Mouse (Mus musculus) neural tube, embryonic 12.5 days (tissue): ENCODE results near the gene Rgmb. TPM values are rescaled to one million over a fixed set of nuclear protein-coding genes. Genes with fewer than 3 reads are reported as not detected.

Experiments
- ATAC-seq: fragments of 200-750 bp; cut with Nextera tagmentation; 2 replicates; pipeline ENCODE4 v1.8.0; 2017; ENCODE audit warnings: low read depth, mild to moderate bottlenecking, moderate TSS enrichment, moderate library complexity; ENCODE audit not compliant: low FRiP score
- H3K27ac ChIP-seq: fragments of 300-500 bp; sonication (generic); 2 replicates; pipeline ENCODE4 v1.5.1; 2016
- H3K27me3 ChIP-seq: fragments of 300-500 bp; sonication (generic); replicated peaks from 2 replicates; pipeline ENCODE4 v1.6.1; 2016; ENCODE audit warnings: mild to moderate bottlenecking
- H3K36me3 ChIP-seq: fragments of 300-500 bp; sonication (generic); 2 replicates; pipeline ENCODE4 v1.6.1; 2016; ENCODE audit warnings: mild to moderate bottlenecking
- H3K4me1 ChIP-seq: fragments of 300-500 bp; sonication (generic); 2 replicates; pipeline ENCODE4 v1.6.1; 2016
- H3K4me2 ChIP-seq: fragments of 300-500 bp; sonication (generic); replicated peaks from 2 replicates; pipeline ENCODE4 v1.6.1; 2016; ENCODE audit warnings: mild to moderate bottlenecking
- H3K4me3 ChIP-seq: fragments of 300-500 bp; sonication (generic); 2 replicates; pipeline ENCODE4 v1.5.1; 2016
- H3K9ac ChIP-seq: fragments of 300-500 bp; sonication (generic); 2 replicates; pipeline ENCODE4 v1.6.1; 2016; ENCODE audit warnings: mild to moderate bottlenecking
- H3K9me3 ChIP-seq: fragments of 300-500 bp; sonication (generic); 2 replicates; pipeline ENCODE4 v1.6.1; 2016; ENCODE audit warnings: mild to moderate bottlenecking
- WGBS: fragments of 180-500 bp; shearing (Covaris S2); methylation state at CpG from one replicate; pipeline ENCODE4 v1.1.7; 2016; 5-methylcytosine and 5-hydroxymethylcytosine counted together
- polyA plus RNA-seq: library from polyadenylated mRNA; unstranded; fragments of >200 nt; fragmentation: Nextera tagmentation; extraction: Ambion mirVana; gene quantifications from 2 replicates; pipeline ENCODE4 v1.2.1, GENCODE M21; 2016

Rgmb gene
- polyA plus RNA-seq, 1 experiment from 2014 or later, result 145 TPM

DNA sequence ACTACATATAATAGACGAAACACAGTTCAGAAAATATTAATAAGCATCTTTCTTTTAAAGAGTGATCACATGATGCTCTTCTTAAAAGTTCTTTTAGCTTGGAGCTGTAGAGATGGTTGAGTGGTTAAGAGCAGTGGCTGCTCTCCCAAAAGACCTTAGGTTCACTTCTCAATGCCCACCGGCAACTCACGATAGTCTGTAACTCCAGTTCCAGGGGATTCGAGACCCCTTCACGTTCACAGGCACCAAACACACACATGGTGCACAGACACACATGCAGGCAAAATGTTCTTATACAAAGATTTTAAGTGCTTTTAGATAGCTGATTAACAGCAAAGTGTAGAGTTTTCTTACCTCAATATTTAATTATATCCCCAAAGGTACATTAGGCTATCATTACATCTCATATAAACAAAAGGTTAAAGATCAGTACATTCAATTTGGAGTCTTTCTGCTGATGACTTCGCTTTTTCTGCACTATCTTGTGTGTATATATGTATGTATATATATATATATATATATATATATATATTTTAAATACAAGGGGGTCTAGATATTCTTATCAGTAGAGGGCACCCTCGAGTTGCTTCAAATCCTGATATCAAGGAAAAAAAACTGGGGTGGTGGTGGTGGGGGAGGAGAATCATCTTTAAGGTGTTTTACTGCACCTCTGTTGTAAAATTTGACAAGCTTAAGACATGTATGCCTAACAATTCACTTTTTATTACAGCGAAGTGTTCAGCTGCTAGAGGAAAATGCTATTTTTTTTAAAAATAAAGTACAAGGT lies 2.5 kb downstream of the Rgmb start:
- peak overlapping the region; percentile 64 for H3K4me3 ChIP-seq
- H3K36me3 ChIP-seq, result no peaks in the 10 kb centered on the region
- H3K27ac ChIP-seq, result no peak overlapping the region
- ATAC-seq, result no peak
- H3K4me1 ChIP-seq, result peaks cover 14% of the 10 kb centered on the region
- H3K9me3 ChIP-seq, result no peaks in the 10 kb centered on the region
- H3K27me3 ChIP-seq, result no peaks in the 10 kb centered on the region
- H3K9ac ChIP-seq, result peak overlapping the region; percentile 85
- WGBS, result 45% methylated on average over 8 of the region's 8 CpGs
- H3K4me2 ChIP-seq, result peak overlapping the region; percentile 80

DNA sequence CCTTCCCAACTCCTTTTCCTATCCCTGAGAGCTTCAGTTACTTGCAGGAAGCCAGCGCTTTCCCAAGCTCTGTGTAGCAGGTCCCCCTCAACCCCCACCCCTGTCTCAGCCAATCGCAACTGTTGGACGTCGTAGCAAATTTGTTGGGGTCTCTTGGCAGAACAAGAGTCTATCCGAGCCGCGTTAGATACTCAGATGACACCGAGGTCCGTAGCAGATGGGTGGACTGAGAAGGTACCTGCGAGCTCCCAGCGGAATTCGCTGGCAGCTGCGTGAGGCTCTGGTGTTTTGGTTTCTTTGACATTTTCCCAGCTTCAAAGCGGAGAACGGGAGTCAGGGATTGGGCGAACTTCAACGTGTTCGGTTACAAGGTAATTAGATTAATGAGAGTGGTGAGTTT lies 3.9 kb downstream of the Rgmb start:
- peak overlapping the region; percentile 99 for H3K9ac ChIP-seq
- peak overlapping the region; percentile 75 for H3K4me2 ChIP-seq
- H3K4me3 ChIP-seq, result peak overlapping the region; percentile 99
- under 1% methylated on average over 18 of the region's 18 CpGs for WGBS
- no peaks in the 10 kb centered on the region for H3K27me3 ChIP-seq
- ATAC-seq, result peak; percentile 29
- no peaks in the 10 kb centered on the region for H3K9me3 ChIP-seq
- H3K4me1 ChIP-seq, result peaks cover 21% of the 10 kb centered on the region
- no peaks in the 10 kb centered on the region for H3K36me3 ChIP-seq
- peak overlapping the region; percentile 50; the same call in 1 of the 2 replicates for H3K27ac ChIP-seq

GRCm38 (mm10) chr17:15826444-15826909 lies 4.4 kb downstream of the Rgmb start:
- WGBS, result under 1% methylated on average over 32 of the region's 34 CpGs
- H3K27me3 ChIP-seq, result no peaks in the 10 kb centered on the region
- peak; percentile 87 for ATAC-seq

GRCm38 (mm10) chr17:15825481-15826396 lies 5.1 kb downstream of the Rgmb start:
- peak overlapping the region; percentile 75 for H3K4me2 ChIP-seq
- peak; percentile 27 for ATAC-seq
- WGBS, result under 1% methylated on average over 102 of the region's 102 CpGs

More at GRCm38 (mm10) chr17:15826444-15826909, 4.4 kb downstream of the Rgmb start:
- Histone ChIP-seq H3K4me3 (peak overlapping the region; percentile 99), H3K36me3 (no peaks in the 10 kb centered on the region), H3K4me1 (peaks cover 21% of the 10 kb centered on the region), H3K9me3 (no peaks in the 10 kb centered on the region), H3K9ac (peak overlapping the region; percentile 99), H3K27ac (peak overlapping the region; percentile 96), H3K4me2 (peak overlapping the region; percentile 75)

GRCm38 (mm10) chr17:15824854-15825253 lies 6.0 kb downstream of the Rgmb start:
- H3K9ac ChIP-seq, result peak overlapping the region; percentile 99

More at GRCm38 (mm10) chr17:15825481-15826396, 5.1 kb downstream of the Rgmb start:
- peak overlapping the region; percentile 96 for H3K27ac ChIP-seq
- peaks cover 25% of the 10 kb centered on the region for H3K4me1 ChIP-seq
- H3K9ac ChIP-seq, result peak overlapping the region; percentile 99
- no peaks in the 10 kb centered on the region for H3K27me3 ChIP-seq
- H3K9me3 ChIP-seq, result no peaks in the 10 kb centered on the region
- peak overlapping the region; percentile 99 for H3K4me3 ChIP-seq
- peaks cover 3% of the 10 kb centered on the region for H3K36me3 ChIP-seq

GRCm38 (mm10) chr17:15824337-15824736 lies 6.5 kb downstream of the Rgmb start:
- H3K27ac ChIP-seq, result no peak overlapping the region
- H3K9ac ChIP-seq, result peak overlapping the region; percentile 99
- no peak for ATAC-seq
- peak overlapping the region; percentile 75 for H3K4me2 ChIP-seq
- no peaks in the 10 kb centered on the region for H3K27me3 ChIP-seq
- peaks cover 35% of the 10 kb centered on the region for H3K4me1 ChIP-seq
- 23% methylated on average over 11 of the region's 11 CpGs for WGBS
- H3K36me3 ChIP-seq, result peaks cover 13% of the 10 kb centered on the region
- no peaks in the 10 kb centered on the region for H3K9me3 ChIP-seq
- H3K4me3 ChIP-seq, result peak overlapping the region; percentile 99

More at GRCm38 (mm10) chr17:15824854-15825253, 6.0 kb downstream of the Rgmb start:
- H3K4me1 ChIP-seq, result peaks cover 32% of the 10 kb centered on the region
- no peaks in the 10 kb centered on the region for H3K27me3 ChIP-seq
- H3K27ac ChIP-seq, result no peak overlapping the region
- no peaks in the 10 kb centered on the region for H3K9me3 ChIP-seq
- H3K4me3 ChIP-seq, result peak overlapping the region; percentile 99
- peaks cover 12% of the 10 kb centered on the region for H3K36me3 ChIP-seq
- H3K4me2 ChIP-seq, result peak overlapping the region; percentile 75
- no peak for ATAC-seq
- WGBS, result 13% methylated on average over 3 of the region's 3 CpGs

DNA sequence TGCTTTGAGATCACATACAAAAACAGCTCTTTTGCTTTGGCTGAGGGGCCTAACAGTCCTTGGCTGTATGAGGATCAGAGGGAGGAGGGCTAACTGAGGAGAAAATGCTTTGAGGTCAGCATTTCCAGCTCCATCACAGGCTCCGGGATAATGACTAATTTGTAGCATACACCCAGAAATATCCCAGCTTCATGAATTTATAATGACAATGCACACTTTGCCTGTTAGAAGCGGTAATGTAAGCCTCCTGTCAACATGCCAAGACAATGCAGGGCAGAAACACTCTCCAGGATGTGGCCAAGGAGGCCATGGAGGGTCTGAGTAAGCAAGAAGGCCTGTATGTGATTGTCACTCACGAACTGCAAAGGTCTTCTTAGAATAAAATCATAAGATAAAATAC lies 7.0 kb downstream of the Rgmb start:
- H3K4me1 ChIP-seq, result peaks cover 35% of the 10 kb centered on the region
- no peak overlapping the region for H3K27ac ChIP-seq
- H3K9me3 ChIP-seq, result no peaks in the 10 kb centered on the region
- H3K4me2 ChIP-seq, result peak overlapping the region; percentile 75
- no peak for ATAC-seq
- peak overlapping the region; percentile 99 for H3K9ac ChIP-seq
- no peaks in the 10 kb centered on the region for H3K27me3 ChIP-seq
- H3K36me3 ChIP-seq, result peaks cover 17% of the 10 kb centered on the region
- WGBS, result 24% methylated on average over 3 of the region's 3 CpGs
- peak overlapping the region; percentile 99 for H3K4me3 ChIP-seq

DNA sequence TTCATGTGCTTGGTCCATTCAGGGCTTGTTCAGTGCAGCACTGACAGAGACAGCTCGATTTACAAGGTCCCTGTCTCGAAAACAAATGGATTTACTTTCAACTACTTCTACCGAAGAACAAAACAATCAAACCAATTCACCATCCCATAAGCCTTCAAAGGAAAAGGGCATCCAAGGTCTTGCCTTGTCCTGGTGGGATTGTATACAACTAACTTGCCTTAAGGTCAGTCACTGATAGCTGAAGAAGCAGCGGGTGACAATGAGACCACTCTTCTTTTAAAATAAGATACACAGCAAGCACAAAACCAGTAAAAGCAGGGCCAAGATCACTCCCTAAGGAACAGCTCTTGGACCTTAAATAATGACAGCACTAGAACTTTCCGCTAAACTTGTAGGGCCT lies 7.6 kb downstream of the Rgmb start:
- Histone ChIP-seq H3K4me2 (peak overlapping the region; percentile 75), H3K27ac (no peak overlapping the region), H3K9ac (peak overlapping the region; percentile 99), H3K9me3 (no peaks in the 10 kb centered on the region), H3K27me3 (no peaks in the 10 kb centered on the region), H3K4me1 (peaks cover 38% of the 10 kb centered on the region), H3K36me3 (peaks cover 17% of the 10 kb centered on the region), H3K4me3 (peak overlapping the region; percentile 99)
- no peak for ATAC-seq
- WGBS, result 8% methylated on average over 5 of the region's 5 CpGs

GRCm38 (mm10) chr17:15822376-15822775 lies 8.5 kb downstream of the Rgmb start:
- Histone ChIP-seq H3K9ac (no peak overlapping the region), H3K9me3 (no peaks in the 10 kb centered on the region), H3K4me1 (peaks cover 43% of the 10 kb centered on the region), H3K4me2 (peak overlapping the region; percentile 75), H3K27ac (no peak overlapping the region), H3K4me3 (no peak overlapping the region), H3K27me3 (no peaks in the 10 kb centered on the region), H3K36me3 (peaks cover 23% of the 10 kb centered on the region)
- 80% methylated on average over 7 of the region's 7 CpGs for WGBS
- no peak for ATAC-seq

DNA sequence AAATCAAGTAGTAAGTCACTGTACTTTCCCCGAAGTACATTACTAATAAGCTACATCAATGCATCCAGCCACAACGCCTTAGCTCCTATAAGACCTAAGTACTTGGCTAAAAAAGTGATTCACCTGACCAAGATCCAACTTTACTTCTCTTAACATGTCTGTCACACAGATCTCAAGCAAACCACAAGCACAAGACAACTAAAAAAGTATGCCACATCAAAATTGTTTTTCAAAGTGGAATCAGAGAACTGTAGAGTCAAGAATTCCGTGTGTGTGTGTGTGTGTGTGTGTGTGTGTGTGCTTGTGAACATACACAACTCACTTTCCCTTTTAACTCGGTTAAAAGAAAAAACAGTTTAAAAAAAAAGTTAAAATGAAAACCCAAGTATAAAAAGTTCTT lies 9.1 kb downstream of the Rgmb start:
- Histone ChIP-seq H3K9ac (no peak overlapping the region), H3K4me3 (no peak overlapping the region), H3K4me1 (peaks cover 40% of the 10 kb centered on the region), H3K4me2 (peak overlapping the region; percentile 39; the same call in 1 of the 2 replicates), H3K36me3 (peaks cover 29% of the 10 kb centered on the region), H3K27me3 (no peaks in the 10 kb centered on the region), H3K27ac (no peak overlapping the region), H3K9me3 (no peaks in the 10 kb centered on the region)
- WGBS, result 92% methylated on average over 4 of the region's 4 CpGs
- ATAC-seq, result no peak

DNA sequence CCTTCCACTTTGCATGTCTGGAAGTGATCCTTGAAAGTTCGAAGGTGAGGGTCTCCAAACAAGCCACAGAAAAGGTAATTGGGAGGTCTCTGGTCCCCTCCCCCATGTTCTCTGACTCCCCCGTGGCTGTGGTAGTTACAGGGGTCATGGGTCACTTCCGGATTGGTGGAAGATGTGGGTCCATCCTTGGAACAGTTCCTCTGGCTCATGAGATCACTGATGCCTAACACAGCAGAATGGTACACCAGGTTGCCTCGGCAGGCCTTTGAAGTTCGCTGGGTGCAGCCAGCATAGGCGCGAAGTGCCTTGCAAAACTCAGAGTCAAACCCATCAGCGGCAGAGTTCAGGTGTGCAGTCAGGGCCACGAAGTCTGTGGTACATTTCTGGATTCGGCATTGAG lies 10.1 kb downstream of the Rgmb start:
- H3K36me3 ChIP-seq, result peaks cover 30% of the 10 kb centered on the region
- H3K4me1 ChIP-seq, result peaks cover 40% of the 10 kb centered on the region
- peak overlapping the region; percentile 39 for H3K4me2 ChIP-seq
- no peaks in the 10 kb centered on the region for H3K27me3 ChIP-seq
- H3K9ac ChIP-seq, result no peak overlapping the region
- no peak overlapping the region for H3K27ac ChIP-seq
- WGBS, result 79% methylated on average over 10 of the region's 10 CpGs
- H3K4me3 ChIP-seq, result no peak overlapping the region
- H3K9me3 ChIP-seq, result no peaks in the 10 kb centered on the region
- no peak for ATAC-seq

GRCm38 (mm10) chr17:15820146-15820545 lies 10.7 kb downstream of the Rgmb start:
- no peak for ATAC-seq
- Histone ChIP-seq H3K36me3 (peaks cover 33% of the 10 kb centered on the region), H3K4me1 (peaks cover 46% of the 10 kb centered on the region), H3K27me3 (no peaks in the 10 kb centered on the region), H3K4me3 (no peak overlapping the region), H3K4me2 (peak overlapping the region; percentile 39), H3K27ac (no peak overlapping the region), H3K9ac (no peak overlapping the region), H3K9me3 (no peaks in the 10 kb centered on the region)
- WGBS, result 65% methylated on average over 6 of the region's 6 CpGs
